Mouse (Mus musculus) macrophage (primary cell): ENCODE data around the gene Bsg. TPM values are rescaled to one million over a fixed set of nuclear protein-coding genes. Genes with fewer than 3 reads are reported as not detected.

Experiments
- H3K27ac ChIP-seq: fragments of 350-480 bp; formaldehyde crosslinking; 2 replicates; pipeline ENCODE4 v1.9.0; 2021
- H3K36me3 ChIP-seq: fragments of 350-480 bp; formaldehyde crosslinking; 2 replicates; pipeline ENCODE4 v1.9.0; 2021; ENCODE audit errors: inconsistent target
- H3K4me3 ChIP-seq: fragments of 350-480 bp; formaldehyde crosslinking; 2 replicates; pipeline ENCODE4 v1.9.0; 2021; ENCODE audit errors: inconsistent target
- H3K79me2 ChIP-seq: fragments of 350-480 bp; formaldehyde crosslinking; 2 replicates; pipeline ENCODE4 v1.9.0; 2021; ENCODE audit errors: inconsistent target
- WGBS: methylation state at CpG from one replicate; pipeline ENCODE4 v1.1.7; 2026; ENCODE audit warnings: inconsistent platforms; ENCODE audit not compliant: missing documents; 5-methylcytosine and 5-hydroxymethylcytosine counted together
- polyA plus RNA-seq: library from polyadenylated mRNA; stranded (reverse); fragments of 250-400 nt; gene quantifications from 3 replicates; pipeline ENCODE4 v1.2.4, GENCODE M21; 2018; ENCODE audit warnings: inconsistent platforms

The Bsg gene
- polyA plus RNA-seq, 1 experiment from 2014 or later: 456 TPM

DNA sequence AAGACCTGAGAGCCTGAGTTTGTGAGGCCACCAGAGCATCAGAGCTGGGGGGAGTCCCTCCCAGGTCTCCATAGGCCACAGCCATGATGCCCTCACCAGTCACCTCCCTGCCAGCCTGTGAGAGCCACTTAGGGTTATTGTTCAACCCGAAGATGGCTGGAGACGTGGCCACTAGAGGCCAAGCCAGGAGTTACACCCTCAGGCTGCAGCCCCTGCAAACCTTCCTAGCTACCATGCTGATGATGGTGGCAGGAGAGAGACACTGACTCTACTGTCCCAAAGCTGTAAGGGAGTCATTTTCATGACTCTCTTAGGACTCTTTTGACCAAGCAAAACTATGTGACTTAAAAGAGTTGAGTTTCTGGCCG, 32.2 kb upstream of the Bsg start:
- no peak overlapping the region for H3K27ac ChIP-seq

DNA sequence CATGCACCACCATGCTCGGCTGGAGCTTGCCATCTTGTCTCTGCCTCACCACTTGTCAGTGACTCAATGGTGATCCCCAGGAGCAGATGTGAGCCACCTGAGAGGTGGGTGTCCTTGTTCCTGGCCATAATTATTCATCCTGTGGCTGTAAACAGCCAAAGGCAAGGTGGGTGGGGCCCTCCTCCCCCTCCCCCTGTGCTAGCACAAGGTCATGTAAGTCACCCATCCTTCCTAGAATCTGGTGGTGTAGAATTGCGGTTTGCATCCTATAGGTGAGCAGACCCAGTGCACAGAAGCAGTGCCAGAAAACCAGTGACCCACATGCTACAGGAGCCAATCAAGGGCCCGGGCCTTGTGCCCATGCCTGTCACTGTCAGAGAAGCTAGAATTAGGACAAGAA, 31.2 kb upstream of the Bsg start:
- Histone ChIP-seq H3K79me2 (no peaks in the 10 kb centered on the region; the same call in 1 of the 2 replicates), H3K36me3 (peaks cover 4% of the 10 kb centered on the region; the same call in 1 of the 2 replicates), H3K4me3 (no peak overlapping the region), H3K27ac (no peak overlapping the region)
- WGBS: 97% methylated on average over 3 of the region's 3 CpGs

More for the DNA sequence above, 32.2 kb upstream of the Bsg start:
- Histone ChIP-seq H3K36me3 (peaks cover 4% of the 10 kb centered on the region; the same call in 1 of the 2 replicates), H3K79me2 (no peaks in the 10 kb centered on the region; the same call in 1 of the 2 replicates), H3K4me3 (no peak overlapping the region)
- 84% methylated on average over 3 of the region's 3 CpGs for WGBS

DNA sequence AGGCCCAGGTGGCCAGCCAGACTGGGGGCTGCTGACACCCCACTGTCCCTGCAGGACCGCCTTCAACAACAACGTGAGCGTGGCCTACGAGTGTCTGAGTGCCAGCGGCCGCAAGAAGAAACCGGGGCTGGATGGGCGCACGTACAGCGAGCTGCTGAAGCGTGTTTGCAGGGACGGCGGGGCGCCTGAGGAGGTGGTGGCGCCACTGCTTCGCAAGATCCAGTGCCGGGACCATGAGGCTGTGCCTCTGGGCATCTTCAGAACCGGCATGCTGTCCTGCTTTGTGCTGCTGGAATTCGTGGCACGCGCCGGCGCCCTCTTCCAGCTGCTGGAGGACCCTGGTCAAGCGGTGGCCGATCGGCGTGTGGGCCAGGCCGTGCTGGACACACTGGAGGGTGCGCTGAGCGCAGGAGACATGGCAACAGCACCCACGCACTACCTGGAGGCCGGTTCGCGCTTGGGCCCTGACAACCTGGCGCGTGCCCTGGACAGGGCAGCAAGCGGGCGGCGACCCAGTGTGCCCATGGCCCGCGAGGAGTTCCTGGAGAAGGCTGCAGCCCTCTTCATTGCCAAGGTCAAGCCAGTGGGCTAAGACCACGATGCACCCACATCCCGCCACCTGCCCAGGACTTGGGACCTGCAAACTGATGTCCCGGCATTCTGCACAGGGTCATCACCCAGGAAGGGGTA, 28.8 kb upstream of the Bsg start:
- Histone ChIP-seq H3K27ac (no peak overlapping the region), H3K4me3 (no peak overlapping the region), H3K36me3 (peaks cover 4% of the 10 kb centered on the region; the same call in 1 of the 2 replicates), H3K79me2 (no peaks in the 10 kb centered on the region; the same call in 1 of the 2 replicates)
- WGBS: 97% methylated on average over 33 of the region's 44 CpGs

DNA sequence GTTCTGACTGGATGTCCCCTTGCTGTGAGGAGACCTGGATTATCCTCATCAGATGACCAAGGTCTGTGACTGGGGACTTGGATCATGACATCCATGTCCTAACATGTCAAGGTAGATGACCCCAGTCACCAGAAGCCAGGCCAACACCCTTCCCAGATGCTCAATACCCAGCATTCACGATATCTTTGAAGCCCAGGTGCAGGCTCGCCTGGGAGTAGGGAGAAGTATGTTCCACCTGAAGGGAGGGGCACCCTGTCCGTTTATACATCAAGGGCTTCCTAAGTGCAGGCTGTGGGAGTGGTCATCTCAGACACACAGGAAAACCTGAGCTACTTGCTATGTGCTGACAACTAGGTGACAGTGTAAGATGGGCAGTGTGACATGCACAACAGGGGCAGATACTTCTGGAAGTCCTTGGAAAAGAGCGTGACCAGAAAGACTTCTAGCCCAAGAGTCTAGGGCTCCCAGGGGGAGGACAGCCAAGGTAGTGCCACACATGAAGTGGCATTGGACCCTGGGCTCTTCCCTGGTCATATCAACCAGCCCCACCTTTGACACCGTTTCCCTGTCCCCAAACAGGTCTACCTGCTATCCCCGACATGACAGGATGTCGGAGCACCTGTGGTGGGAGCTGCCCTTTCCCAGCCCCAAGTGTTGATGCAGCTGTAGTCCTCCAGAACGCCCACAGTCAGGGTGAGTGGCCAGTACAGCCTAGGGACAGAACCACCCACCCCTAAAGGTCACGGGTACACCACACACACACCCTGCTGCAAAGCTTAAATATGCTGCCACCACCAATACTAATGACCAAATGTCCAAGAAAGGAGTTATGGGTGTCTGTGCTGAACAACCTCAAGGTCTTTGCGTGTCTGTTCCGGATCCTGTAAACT, 23.4 kb upstream of the Bsg start:
- H3K36me3 ChIP-seq: peaks cover 17% of the 10 kb centered on the region
- WGBS: 46% methylated on average over 11 of the region's 11 CpGs
- peak overlapping the region; percentile 47 for H3K4me3 ChIP-seq
- H3K27ac ChIP-seq: peak overlapping the region; percentile 39
- H3K79me2 ChIP-seq: peaks cover 36% of the 10 kb centered on the region

DNA sequence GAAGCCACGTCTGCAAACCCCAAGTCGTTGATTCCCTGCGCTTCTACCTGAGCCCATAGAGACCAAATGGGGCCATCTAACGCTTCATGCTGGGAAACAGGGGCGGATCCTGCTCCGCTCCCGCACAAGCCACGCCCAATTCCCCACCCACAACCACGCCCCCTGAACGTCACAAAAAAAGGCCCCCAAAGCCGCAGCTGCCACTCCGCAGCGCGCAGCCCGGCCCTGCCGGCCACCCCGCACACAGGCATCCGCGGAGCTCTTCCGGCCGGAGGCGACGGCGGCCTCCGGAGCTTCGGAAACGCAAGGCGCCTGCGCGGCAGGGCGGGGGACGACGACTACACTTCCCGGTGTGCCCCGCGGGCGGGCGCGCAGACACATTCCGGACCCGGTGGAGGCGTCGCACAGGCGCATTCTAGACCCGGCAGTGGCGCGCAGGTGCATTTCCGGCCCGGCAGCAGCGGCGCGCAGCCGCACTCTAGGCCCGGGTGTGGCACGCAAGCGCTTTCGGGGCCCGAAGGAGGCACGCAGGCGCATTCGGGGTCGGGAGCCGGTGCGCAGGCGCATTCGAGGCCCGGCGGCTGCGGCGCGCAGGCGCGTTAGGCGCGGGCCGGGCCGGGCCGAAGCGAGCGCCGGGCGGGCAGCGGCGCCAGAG, 22.6 kb upstream of the Bsg start, which contains the start of gene Cdc34:
Cdc34 (plus strand) TSS at position 605 of the 655 bp plus-strand sequence.
- Histone ChIP-seq H3K79me2 (peaks cover 45% of the 10 kb centered on the region), H3K36me3 (peaks cover 22% of the 10 kb centered on the region), H3K27ac (peak within 1 kb of the TSS; percentile 77), H3K4me3 (peak within 1 kb of the TSS; percentile 99)
- under 1% methylated on average over 79 of the region's 84 CpGs for WGBS

DNA sequence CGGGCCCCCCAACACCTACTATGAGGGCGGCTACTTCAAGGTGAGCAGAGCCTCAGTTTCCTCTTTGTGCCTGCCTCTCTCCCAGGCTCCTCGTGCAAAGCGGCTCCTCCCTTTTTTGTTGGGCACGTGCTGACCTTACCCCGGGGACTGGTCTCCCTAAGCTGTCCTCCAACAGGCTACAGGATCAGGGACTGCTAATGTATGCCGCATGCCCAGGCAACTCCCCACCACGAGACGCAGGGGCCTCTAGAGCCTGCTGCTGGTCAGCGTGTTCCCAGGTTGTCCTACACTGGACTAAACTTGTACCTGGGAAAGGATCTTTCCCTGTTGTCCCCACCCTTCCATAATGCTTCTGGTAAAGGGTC, 21.8 kb upstream of the Bsg start:
- H3K36me3 ChIP-seq: peaks cover 31% of the 10 kb centered on the region
- H3K79me2 ChIP-seq: peaks cover 46% of the 10 kb centered on the region
- H3K27ac ChIP-seq: peak overlapping the region; percentile 77
- peak overlapping the region; percentile 99 for H3K4me3 ChIP-seq
- whole genome bisulfite sequencing: under 1% methylated on average over 10 of the region's 10 CpGs

DNA sequence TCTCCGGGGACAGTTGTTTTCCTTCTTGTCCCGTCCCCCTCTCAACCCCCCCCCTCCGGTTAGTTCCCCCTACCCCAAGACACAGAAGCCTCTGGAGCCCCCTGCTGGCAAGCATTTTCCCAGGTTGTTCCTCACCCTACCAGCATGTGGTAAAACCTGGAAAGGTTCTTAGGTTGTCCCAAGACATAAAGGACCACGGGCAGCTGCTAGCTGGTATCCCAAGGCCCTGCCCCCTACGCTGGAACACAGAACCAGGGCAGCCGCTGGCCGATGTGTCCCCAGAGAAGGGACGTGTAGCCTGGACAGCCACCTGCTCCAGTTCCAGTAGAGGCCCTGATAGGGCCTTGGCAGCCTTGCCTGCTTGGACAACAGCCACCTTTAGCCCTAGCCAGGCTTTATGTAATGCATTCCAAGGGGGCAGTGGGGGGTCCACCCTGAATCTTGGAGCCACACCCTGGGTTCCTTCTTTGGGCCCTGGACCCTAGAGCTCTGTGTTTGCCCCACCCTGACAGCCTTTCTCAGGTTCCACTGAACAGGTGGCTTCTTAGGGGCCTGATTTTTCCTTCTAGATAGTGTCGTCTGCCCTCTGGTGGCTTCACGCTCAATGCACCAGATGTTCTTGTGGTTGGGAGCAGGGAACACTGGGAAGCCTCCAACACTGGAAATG, 21.2 kb upstream of the Bsg start:
- WGBS: 4% methylated on average over 10 of the region's 10 CpGs
- H3K36me3 ChIP-seq: peaks cover 35% of the 10 kb centered on the region
- peaks cover 46% of the 10 kb centered on the region for H3K79me2 ChIP-seq
- peak overlapping the region; percentile 77 for H3K27ac ChIP-seq
- H3K4me3 ChIP-seq: peak overlapping the region; percentile 99

DNA sequence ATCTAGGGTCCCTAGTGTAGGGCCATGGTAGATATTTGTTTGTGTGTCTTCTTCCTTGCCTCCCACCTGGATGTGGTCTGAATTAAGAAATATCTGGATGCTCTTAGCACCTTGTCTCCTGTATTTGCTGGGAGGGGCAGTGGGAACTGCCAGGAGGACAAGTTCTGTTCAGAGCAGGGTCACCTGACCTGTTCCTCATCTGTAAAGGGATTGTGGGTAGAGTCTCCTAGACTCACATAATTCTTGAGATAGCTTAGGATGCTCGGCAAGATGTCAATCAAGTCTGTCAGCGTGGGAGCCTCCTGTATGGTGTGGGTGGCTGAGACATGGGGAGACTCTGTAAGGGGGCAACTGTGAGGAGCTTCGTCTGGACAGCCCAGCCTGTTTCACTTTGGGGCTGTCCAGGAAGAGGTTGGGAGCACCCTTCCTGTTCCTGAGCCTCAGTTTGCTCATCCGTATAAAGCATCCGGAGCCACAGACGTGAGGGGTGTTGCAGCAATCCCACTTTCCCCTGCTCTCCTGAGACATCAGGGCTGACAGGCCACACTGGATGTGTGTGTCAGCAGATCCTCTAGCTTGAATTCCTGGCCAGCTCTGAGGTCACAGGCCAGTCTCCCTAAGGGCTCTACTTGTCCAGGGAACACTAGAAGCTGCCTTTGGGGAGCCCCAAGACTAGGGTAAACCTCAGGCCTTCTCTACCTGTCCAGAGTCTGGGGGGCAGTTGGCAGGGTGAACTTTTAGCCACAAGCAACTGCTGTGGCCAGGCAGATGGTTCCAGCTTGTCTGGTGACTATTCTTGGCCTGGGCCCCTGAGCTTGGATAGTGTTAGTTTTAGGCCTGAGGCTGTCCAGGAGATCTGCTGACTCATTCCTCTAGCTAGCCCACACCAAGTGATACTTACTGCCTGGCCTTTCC, 20.3 kb upstream of the Bsg start:
- Histone ChIP-seq H3K4me3 (peak overlapping the region; percentile 99), H3K79me2 (peaks cover 46% of the 10 kb centered on the region), H3K36me3 (peaks cover 44% of the 10 kb centered on the region), H3K27ac (peak overlapping the region; percentile 77)
- WGBS: 77% methylated on average over 6 of the region's 6 CpGs

DNA sequence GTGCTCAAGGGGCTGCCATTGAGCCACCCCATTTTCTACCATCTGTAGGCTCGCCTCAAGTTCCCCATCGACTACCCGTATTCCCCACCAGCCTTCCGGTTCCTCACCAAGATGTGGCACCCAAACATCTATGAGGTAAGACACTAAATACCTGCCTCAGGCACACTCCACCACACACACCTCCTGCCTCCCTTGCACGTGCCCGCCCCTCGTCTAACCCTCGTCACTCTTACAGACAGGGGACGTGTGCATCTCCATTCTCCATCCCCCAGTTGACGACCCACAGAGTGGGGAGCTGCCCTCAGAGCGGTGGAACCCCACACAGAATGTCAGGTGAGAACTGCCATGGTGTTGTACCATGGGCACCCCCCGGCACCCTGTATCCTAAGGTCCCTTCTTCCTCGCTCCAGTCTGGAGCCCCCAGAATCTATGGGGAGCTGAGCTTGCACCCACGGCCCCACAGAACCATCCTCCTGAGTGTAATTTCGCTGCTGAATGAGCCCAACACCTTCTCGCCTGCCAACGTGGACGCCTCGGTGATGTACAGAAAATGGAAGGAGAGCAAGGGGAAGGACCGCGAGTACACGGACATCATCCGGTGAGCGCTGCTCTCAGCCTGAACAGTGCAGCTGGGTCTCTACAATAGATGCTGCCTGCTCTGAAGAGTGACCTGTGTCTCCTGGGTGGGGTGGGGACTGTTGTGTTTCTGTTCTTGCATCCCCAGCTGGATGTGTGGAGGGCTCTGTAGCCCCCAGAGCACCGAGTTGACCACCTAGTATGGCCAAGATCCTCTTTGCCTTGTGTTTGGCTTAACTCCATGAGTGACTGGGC, 19.3 kb upstream of the Bsg start:
- peak overlapping the region; percentile 77; the same call in 1 of the 2 replicates for H3K27ac ChIP-seq
- H3K36me3 ChIP-seq: peaks cover 44% of the 10 kb centered on the region
- H3K79me2 ChIP-seq: peaks cover 46% of the 10 kb centered on the region
- WGBS: 94% methylated on average over 25 of the region's 25 CpGs
- no peak overlapping the region for H3K4me3 ChIP-seq

DNA sequence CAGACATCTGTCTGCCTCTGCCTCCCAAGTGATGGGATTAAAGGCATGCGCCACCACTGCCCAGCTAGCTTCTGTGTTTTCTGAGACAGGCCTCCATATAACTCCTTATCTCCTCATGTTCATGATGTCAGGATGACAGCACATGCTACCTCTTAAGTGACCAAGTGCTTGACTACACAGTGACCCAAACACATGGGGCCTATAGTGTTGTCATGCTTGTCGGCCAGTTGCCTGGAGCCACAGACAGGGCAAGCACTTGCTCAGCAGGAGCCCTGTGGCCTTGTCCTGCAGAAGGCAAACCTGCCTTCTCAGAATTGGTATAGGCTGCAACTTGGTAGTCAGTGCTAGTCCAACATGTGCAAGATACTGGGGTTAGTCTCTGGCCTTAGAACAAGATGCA, 18.1 kb upstream of the Bsg start:
- Histone ChIP-seq H3K27ac (no peak overlapping the region), H3K79me2 (peaks cover 46% of the 10 kb centered on the region), H3K4me3 (no peak overlapping the region), H3K36me3 (peaks cover 44% of the 10 kb centered on the region)
- WGBS: 94% methylated on average over 2 of the region's 2 CpGs

DNA sequence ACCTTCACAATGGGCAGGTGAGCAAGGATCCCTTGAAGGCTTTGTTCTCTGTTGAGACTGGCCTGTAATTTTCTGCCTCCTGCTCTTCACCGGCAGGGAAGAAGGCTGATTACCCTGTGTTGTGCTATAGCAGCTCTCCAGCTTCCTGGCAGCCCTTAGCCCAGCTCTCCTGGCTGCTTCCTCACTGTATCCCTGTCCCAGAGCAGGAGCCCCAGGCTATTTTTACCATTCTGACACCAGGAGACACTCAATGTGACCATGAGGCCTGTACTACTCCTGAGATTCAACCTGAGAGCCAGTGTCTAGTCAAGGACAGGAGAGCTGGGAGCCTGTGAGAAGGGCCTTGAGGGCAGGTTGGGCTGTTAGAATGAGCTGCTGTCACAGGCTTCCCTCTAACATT, 17.6 kb upstream of the Bsg start:
- Histone ChIP-seq H3K79me2 (peaks cover 46% of the 10 kb centered on the region), H3K36me3 (peaks cover 44% of the 10 kb centered on the region), H3K4me3 (no peak overlapping the region), H3K27ac (no peak overlapping the region)
- WGBS: 100% methylated on average over 1 of the region's 1 CpGs

DNA sequence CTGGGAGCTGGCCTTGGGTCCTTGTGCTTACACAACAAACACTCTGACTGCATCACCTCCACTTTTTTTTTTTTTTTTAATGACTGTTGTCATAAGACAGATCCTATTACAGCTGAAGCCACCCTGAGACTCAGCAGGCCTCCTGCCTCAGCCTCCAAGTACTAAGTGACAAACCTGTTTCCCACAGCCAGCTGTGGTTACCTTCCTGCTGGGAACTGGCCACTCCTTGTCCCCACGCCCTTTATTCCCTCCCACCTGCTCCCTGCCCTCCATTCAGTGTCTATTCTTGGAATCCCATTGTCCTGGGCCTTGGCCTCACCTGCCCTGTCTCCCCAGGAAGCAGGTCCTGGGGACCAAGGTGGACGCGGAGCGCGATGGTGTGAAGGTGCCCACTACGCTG, 16.8 kb upstream of the Bsg start:
- H3K79me2 ChIP-seq: peaks cover 43% of the 10 kb centered on the region
- no peak overlapping the region for H3K27ac ChIP-seq
- H3K36me3 ChIP-seq: peaks cover 44% of the 10 kb centered on the region
- 99% methylated on average over 6 of the region's 6 CpGs for WGBS
- no peak overlapping the region for H3K4me3 ChIP-seq

DNA sequence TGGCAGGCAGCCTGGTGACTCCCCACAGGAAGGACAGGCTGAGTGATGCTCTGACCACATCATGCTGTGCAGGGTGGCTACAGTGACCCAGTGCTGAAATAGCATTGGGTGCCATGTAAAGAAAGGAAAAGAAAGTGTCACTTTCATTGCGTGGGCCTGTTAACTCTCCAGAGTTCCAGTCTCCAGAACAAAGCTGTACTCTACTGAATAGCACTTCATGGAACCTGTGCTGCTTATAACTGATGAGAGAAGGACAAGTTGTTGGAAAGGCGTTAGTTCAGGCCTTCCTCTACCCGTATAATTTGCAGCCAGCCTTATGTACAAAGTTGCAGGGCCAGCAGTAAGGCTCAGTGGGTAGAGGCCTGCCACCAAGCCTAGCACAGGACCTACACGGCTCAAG, 15.6 kb upstream of the Bsg start, which contains the start of gene Gzmm:
Gzmm (plus strand) TSS at position 301 of the 400 bp plus-strand sequence.
- Histone ChIP-seq H3K4me3 (no peak within 1 kb of the TSS), H3K79me2 (peaks cover 31% of the 10 kb centered on the region), H3K27ac (no peak within 1 kb of the TSS), H3K36me3 (peaks cover 44% of the 10 kb centered on the region)
- WGBS: 90% methylated on average over 4 of the region's 4 CpGs
